7 mouse cellular contexts compared by ENCODE assay signal in the genomic region with DNA sequence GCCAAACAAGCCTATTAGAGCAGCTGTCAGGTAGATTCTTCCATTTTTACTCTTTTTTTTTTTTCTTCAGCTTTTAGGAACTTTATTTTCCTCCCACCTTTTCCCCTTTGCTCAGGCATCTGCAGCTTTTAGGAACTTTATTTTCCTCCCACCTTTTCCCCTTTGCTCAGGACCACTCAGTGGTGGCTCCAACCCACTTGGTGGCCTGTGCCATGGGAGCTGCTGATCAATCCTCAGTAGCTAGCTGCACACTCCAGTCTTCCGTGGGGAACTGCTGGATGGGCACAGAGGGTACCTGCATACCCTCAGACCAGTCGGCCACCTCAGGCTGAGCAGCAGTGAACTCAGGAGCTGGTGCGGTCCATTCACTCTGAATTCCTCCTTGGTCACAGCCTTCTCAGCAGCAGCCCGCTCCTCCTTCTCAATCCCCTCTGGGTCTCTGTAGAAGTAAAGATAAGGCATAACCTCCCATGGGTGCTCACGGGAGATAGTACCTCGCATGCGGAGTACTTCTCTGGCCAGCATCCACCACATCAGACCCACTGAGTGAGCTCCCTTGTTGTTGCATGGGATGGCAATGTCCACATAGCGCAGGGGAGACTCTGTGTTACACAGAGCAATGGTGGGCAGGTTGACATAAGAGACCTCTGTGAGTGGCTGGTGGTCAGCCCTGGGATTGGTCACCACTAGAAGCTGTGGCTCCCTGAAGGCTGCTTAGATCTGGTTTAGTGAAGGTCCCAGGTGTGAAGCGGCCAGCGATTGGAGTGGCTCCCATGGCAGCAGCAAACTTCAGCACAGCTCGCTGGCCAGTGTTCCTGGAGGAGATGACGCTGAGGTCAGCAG. TPM values are rescaled to one million over a fixed set of nuclear protein-coding genes. Genes with fewer than 3 reads are reported as not detected.
DNase-seq lines count a peak whose midpoint lies in the region; ATAC-seq and TF ChIP-seq lines count a peak whose summit lies in the region.
"Not testable (repeated sequence)": the region's sequence is repeated elsewhere in the genome, so short reads cannot be mapped to it uniquely, and the experiment has no call there.

No protein-coding gene starts in this region.

- not testable (repeated sequence) for TF ChIP-seq POLR2A in bone marrow, adult 2 months (IDR thresholded peaks at IDR 0.05; ENCODE audit: borderline replicate concordance, control insufficient read depth, low read depth, low read length)

- not testable (repeated sequence) for ATAC-seq in heart, embryonic 11.5 days (replicated peaks; ENCODE audit: insufficient number of reproducible peaks, low FRiP score, low TSS enrichment)
- ATAC-seq in liver, embryonic 13.5 days (ENCODE audit: low read depth), result peak; percentile 79
- ATAC-seq in liver, embryonic 16.5 days (ENCODE audit: low read depth), result peak; percentile 68
- peak; percentile 70; the same call in 1 of the 2 replicates for ATAC-seq in megakaryocyte-erythroid progenitor cell, adult 5-6 weeks (replicated peaks; ENCODE audit: low FRiP score, low TSS enrichment, poor library complexity, severe bottlenecking)

- H3K4me2 ChIP-seq in heart, embryonic 11.5 days, result peak overlapping the region; percentile 32
- peak overlapping the region; percentile 61 for H3K4me2 ChIP-seq in liver, embryonic 13.5 days
- H3K4me2 ChIP-seq in liver, embryonic 16.5 days (ENCODE audit: low read depth, low read length), result peak overlapping the region; percentile 53

- not testable (repeated sequence) for H3K4me1 ChIP-seq in bone marrow, adult 2 months (ENCODE audit: control insufficient read depth, insufficient read depth, low read length); heart, embryonic 11.5 days (ENCODE audit: control insufficient read depth, insufficient read depth, low read length)
- H3K4me1 ChIP-seq in liver, embryonic 13.5 days (replicated peaks), result peaks cover 46% of the 10 kb centered on the region
- peaks cover 25% of the 10 kb centered on the region for H3K4me1 ChIP-seq in liver, embryonic 16.5 days (ENCODE audit: control insufficient read depth, low read depth, low read length)

- not testable (repeated sequence) for H3K36me3 ChIP-seq in heart, embryonic 11.5 days (ENCODE audit: control insufficient read depth, insufficient read depth, low read length); liver, embryonic 13.5 days; liver, embryonic 16.5 days (ENCODE audit: control insufficient read depth, insufficient read depth)

- WGBS in bone marrow, adult 2 months, result 75% methylated on average over 12 of the region's 12 CpGs
- WGBS in heart, embryonic 11.5 days (ENCODE audit: insufficient replicate concordance), result 78% methylated on average over 12 of the region's 12 CpGs
- WGBS in liver, embryonic 13.5 days (ENCODE audit: insufficient replicate concordance), result 48% methylated on average over 12 of the region's 12 CpGs
- WGBS in liver, embryonic 16.5 days (ENCODE audit: insufficient replicate concordance), result 47% methylated on average over 12 of the region's 12 CpGs

- H3K4me3 ChIP-seq in bone marrow, adult 2 months (replicated peaks; ENCODE audit: control insufficient read depth, low read depth, low read length), result peak overlapping the region; percentile 54
- not testable (repeated sequence) for H3K4me3 ChIP-seq in heart, embryonic 11.5 days (ENCODE audit: low read depth, low read length)
- peak overlapping the region; percentile 25 for H3K4me3 ChIP-seq in liver, embryonic 13.5 days (replicated peaks)
- H3K4me3 ChIP-seq in liver, embryonic 16.5 days (ENCODE audit: low read depth, low read length), result peak overlapping the region; percentile 26

- not testable (repeated sequence) for H3K9ac ChIP-seq in heart, embryonic 11.5 days (ENCODE audit: low read depth, low read length)
- H3K9ac ChIP-seq in liver, embryonic 13.5 days, result peak overlapping the region; percentile 63
- peak overlapping the region; percentile 43 for H3K9ac ChIP-seq in liver, embryonic 16.5 days (ENCODE audit: low read depth, low read length)

- peak; percentile 73 for DNase-seq in liver
- DNase-seq in liver, embryonic 13.5 days, result not testable (repeated sequence)
- peak; percentile 14 to 32 for DNase-seq in spleen, postnatal 14 days (ENCODE audit: low spot score in 2 of 2)

- not testable (repeated sequence) for H3K9me3 ChIP-seq in heart, embryonic 11.5 days (replicated peaks; ENCODE audit: control insufficient read depth, low read length); liver, embryonic 13.5 days (replicated peaks); liver, embryonic 16.5 days (replicated peaks; ENCODE audit: control insufficient read depth, low read length)

- peak overlapping the region; percentile 71 for H3K27ac ChIP-seq in bone marrow, adult 2 months (ENCODE audit: control insufficient read depth, insufficient read depth, low read depth, low read length, poor library complexity)
- not testable (repeated sequence) for H3K27ac ChIP-seq in heart, embryonic 11.5 days (ENCODE audit: low read depth, low read length)
- peak overlapping the region; percentile 73 for H3K27ac ChIP-seq in liver, embryonic 13.5 days
- H3K27ac ChIP-seq in liver, embryonic 16.5 days (ENCODE audit: low read length), result peak overlapping the region; percentile 64

- not testable (repeated sequence) for H3K27me3 ChIP-seq in heart, embryonic 11.5 days (ENCODE audit: control insufficient read depth, insufficient read depth, low read length); liver, embryonic 13.5 days; liver, embryonic 16.5 days (ENCODE audit: control insufficient read depth, insufficient read depth, low read depth, low read length)

- not testable (repeated sequence) for TF ChIP-seq CTCF in bone marrow, adult 2 months (IDR thresholded peaks at IDR 0.05; ENCODE audit: control insufficient read depth, insufficient read depth, low read length)

RNA-seq across cellular contexts. Expression of a gene that starts 17.0 kb away (rescaled TPM):
- 24.7 and 27.8 TPM in 2 replicates for polyA plus RNA-seq in bone marrow, adult 2 months (2011; ENCODE audit: insufficient read depth, insufficient read length, low replicate concordance, missing spikeins)
- polyA plus RNA-seq in heart, embryonic 11.5 days (2014; fragmentation: Nextera tagmentation; extraction: Ambion mirVana), result 9.1 and 9.3 TPM in 2 replicates
- polyA plus RNA-seq in liver, embryonic 13.5 days (2015; fragmentation: Nextera tagmentation; extraction: Ambion mirVana), result 8.6 and 9.1 TPM in 2 replicates
- polyA plus RNA-seq in liver, embryonic 16.5 days (2015; fragmentation: Nextera tagmentation; extraction: Ambion mirVana), result 8.5 and 8.9 TPM in 2 replicates
- 27.8 and 37.9 TPM in 2 replicates for total RNA-seq in megakaryocyte-erythroid progenitor cell, adult 5-6 weeks (2014; fragmentation: Nextera tagmentation)
- 22.0 and 22.7 TPM in 2 replicates for total RNA-seq in megakaryocyte-erythroid progenitor cell, adult 5-6 weeks (2017)

RNA-seq across cellular contexts. Expression of a gene that starts 29.7 kb away (rescaled TPM):
- polyA plus RNA-seq in bone marrow, adult 2 months (2011; ENCODE audit: insufficient read depth, insufficient read length, low replicate concordance, missing spikeins), result 114 and 157 TPM in 2 replicates
- 0.13 and 0.20 TPM in 2 replicates for polyA plus RNA-seq in heart, embryonic 11.5 days (2014; fragmentation: Nextera tagmentation; extraction: Ambion mirVana)
- 1.3 and 2.0 TPM in 2 replicates for polyA plus RNA-seq in liver, embryonic 13.5 days (2015; fragmentation: Nextera tagmentation; extraction: Ambion mirVana)
- 11.2 and 12.8 TPM in 2 replicates for polyA plus RNA-seq in liver, embryonic 16.5 days (2015; fragmentation: Nextera tagmentation; extraction: Ambion mirVana)
- 0.89 and 1.2 TPM in 2 replicates for total RNA-seq in megakaryocyte-erythroid progenitor cell, adult 5-6 weeks (2014; fragmentation: Nextera tagmentation)
- total RNA-seq in megakaryocyte-erythroid progenitor cell, adult 5-6 weeks (2017), result 1.2 and 3.4 TPM in 2 replicates
